Mouse (Mus musculus) heart, postnatal 0 days (tissue): ENCODE results near the gene Pnliprp1. TPM values are rescaled to one million over a fixed set of nuclear protein-coding genes. Genes with fewer than 3 reads are reported as not detected.

Experiments used
- ATAC-seq: fragments of 200-750 bp; cut with Nextera tagmentation; 2 replicates; pipeline ENCODE4 v1.8.0; 2017; ENCODE audit warnings: low read depth, moderate number of reproducible peaks, moderate library complexity; ENCODE audit not compliant: insufficient read depth
- DNase-seq: peaks from one replicate; pipeline ENCODE4 v3.0.0-alpha.2; 2016; ENCODE audit warnings: low spot score
- H3K27ac ChIP-seq: fragments of 300-500 bp; sonication (generic); 2 replicates; pipeline ENCODE4 v1.5.1; 2014; ENCODE audit warnings: low read depth, mild to moderate bottlenecking
- H3K27me3 ChIP-seq: fragments of 300-500 bp; sonication (generic); 2 replicates; pipeline ENCODE4 v1.6.1; 2014; ENCODE audit warnings: low read length, mixed read lengths; ENCODE audit not compliant: control insufficient read depth, insufficient read depth
- H3K36me3 ChIP-seq: fragments of 300-500 bp; sonication (generic); replicated peaks from 2 replicates; pipeline ENCODE4 v1.6.1; 2014; ENCODE audit warnings: low read length, mixed read lengths; ENCODE audit not compliant: control insufficient read depth, insufficient read depth
- H3K4me1 ChIP-seq: fragments of 300-500 bp; sonication (generic); 2 replicates; pipeline ENCODE4 v1.6.1; 2014; ENCODE audit warnings: antibody characterized with exemption; ENCODE audit not compliant: control insufficient read depth, insufficient read depth
- H3K4me2 ChIP-seq: fragments of 300-500 bp; sonication (generic); 2 replicates; pipeline ENCODE4 v1.6.1; 2014; ENCODE audit warnings: low read depth, mild to moderate bottlenecking, low read length, moderate library complexity
- H3K4me3 ChIP-seq: fragments of 300-500 bp; sonication (generic); 2 replicates; pipeline ENCODE4 v1.5.1; 2014; ENCODE audit warnings: low read depth, low read length
- H3K9ac ChIP-seq: fragments of 300-500 bp; sonication (generic); replicated peaks from 2 replicates; pipeline ENCODE4 v1.6.1; 2014; ENCODE audit warnings: low read depth, low read length, mixed read lengths
- H3K9me3 ChIP-seq: fragments of 300-500 bp; sonication (generic); replicated peaks from 2 replicates; pipeline ENCODE4 v1.6.1; 2016; ENCODE audit warnings: low read length; ENCODE audit not compliant: control insufficient read depth
- CTCF ChIP-seq: IDR thresholded peaks from 2 replicates; pipeline ENCODE4 v1.5.1; 2016; ENCODE audit warnings: antibody characterized with exemption, control low read depth, low read depth
- EP300 ChIP-seq: IDR thresholded peaks from 2 replicates; pipeline ENCODE4 v1.6.1; 2016; ENCODE audit warnings: antibody characterized with exemption, low read depth
- WGBS: fragments of 180-500 bp; shearing (Covaris S2); extraction: QIAGEN DNeasy Blood & Tissue Kit; methylation state at CpG from one replicate; pipeline ENCODE4 v1.1.7; 2014; 5-methylcytosine and 5-hydroxymethylcytosine counted together
- polyA plus RNA-seq: library from polyadenylated mRNA; unstranded; fragments of >200 nt; fragmentation: Nextera tagmentation; extraction: Ambion mirVana; gene quantifications from 2 replicates; pipeline ENCODE4 v1.2.1, GENCODE M21; 2015
- total RNA-seq: library from RNA; depleted of rRNA; stranded (reverse); fragments of >200 nt; gene quantifications from 2 replicates; pipeline ENCODE4 v1.2.3, GENCODE M21; 2014; ENCODE audit warnings: low replicate concordance

The Pnliprp1 gene
- total and polyA plus RNA-seq, 2 experiments from 2014 or later = 0.30 TPM; not detected in 1

- H3K4me3 ChIP-seq = no peak overlapping the region
- H3K27ac ChIP-seq = no peak overlapping the region
- DNase-seq (no peak), ATAC-seq (no peak)
- H3K4me1 ChIP-seq = no peaks in the 10 kb centered on the region
- H3K9me3 ChIP-seq = no peaks in the 10 kb centered on the region
- H3K4me2 ChIP-seq = no peak overlapping the region
- no peak for TF ChIP-seq EP300
- no peak for TF ChIP-seq CTCF
- no peaks in the 10 kb centered on the region for H3K36me3 ChIP-seq
- H3K27me3 ChIP-seq = no peaks in the 10 kb centered on the region
- H3K9ac ChIP-seq = no peak overlapping the region
- 78% methylated on average over 6 of the region's 6 CpGs for WGBS
Measured at GRCm38 (mm10) chr19:58741036-58741435, 12.3 kb downstream of the Pnliprp1 start.

GRCm38 (mm10) chr19:58742711-58743110 is 14.0 kb downstream of the Pnliprp1 start:
- no peaks in the 10 kb centered on the region for H3K9me3 ChIP-seq
- WGBS = 75% methylated on average over 4 of the region's 4 CpGs
- no peak overlapping the region for H3K4me3 ChIP-seq
- H3K9ac ChIP-seq = no peak overlapping the region
- no peaks in the 10 kb centered on the region for H3K36me3 ChIP-seq
- H3K27me3 ChIP-seq = no peaks in the 10 kb centered on the region
- H3K4me2 ChIP-seq = no peak overlapping the region
- TF ChIP-seq EP300 (no peak), CTCF (no peak)
- ATAC-seq = no peak
- no peak overlapping the region for H3K27ac ChIP-seq
- no peak for DNase-seq
- no peaks in the 10 kb centered on the region for H3K4me1 ChIP-seq

DNA sequence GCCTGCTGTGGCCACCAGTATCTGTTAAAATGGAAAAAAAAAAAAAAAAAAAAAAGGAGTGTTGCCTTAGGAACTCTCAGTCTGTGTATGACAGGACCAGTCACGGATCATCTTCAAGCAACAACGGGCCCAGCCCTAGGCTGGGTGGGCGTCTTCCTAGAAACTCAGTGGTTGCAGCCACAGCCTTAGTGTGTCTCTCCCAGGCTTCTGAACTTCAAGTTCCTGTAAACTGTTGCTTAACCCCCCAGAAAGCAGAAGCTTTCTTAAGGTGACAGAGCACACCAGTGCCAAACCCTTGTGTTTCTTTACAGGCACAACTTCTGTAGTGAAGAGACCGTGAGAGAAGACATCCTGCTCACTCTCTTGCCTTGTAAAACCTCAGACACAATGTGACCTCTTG is 15.0 kb downstream of the Pnliprp1 start:
- WGBS = 66% methylated on average over 4 of the region's 4 CpGs
- no peak overlapping the region for H3K27ac ChIP-seq

DNA sequence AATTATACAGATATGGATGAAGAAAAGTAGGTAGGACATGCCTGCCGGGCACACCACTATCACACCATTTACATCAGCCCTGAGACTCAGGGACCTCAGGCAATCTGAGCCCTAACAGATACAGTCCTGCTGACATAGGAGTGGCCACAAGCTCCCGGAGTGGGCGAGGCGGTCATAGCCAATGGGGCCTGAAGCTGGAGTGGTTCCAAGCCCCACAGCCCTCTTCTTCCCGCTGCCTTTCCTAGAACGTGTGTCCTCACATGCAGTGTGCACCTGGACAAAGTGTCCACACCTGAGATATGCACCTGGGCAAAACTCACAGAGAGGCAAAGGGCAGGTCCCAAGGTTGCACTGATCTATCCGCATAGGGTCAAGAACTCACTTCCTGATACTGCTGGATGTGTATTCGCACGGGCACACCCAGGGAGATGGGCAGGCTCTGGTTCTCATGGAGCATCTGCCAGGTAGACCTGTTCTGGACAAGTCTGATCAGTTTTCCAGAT is 18.9 kb downstream of the Pnliprp1 start:
- DNase-seq (no peak), ATAC-seq (no peak)
- H3K4me2 ChIP-seq = no peak overlapping the region
- TF ChIP-seq CTCF = no peak
- WGBS = 73% methylated on average over 9 of the region's 9 CpGs
- no peak overlapping the region for H3K9ac ChIP-seq
- H3K9me3 ChIP-seq = no peaks in the 10 kb centered on the region
- no peaks in the 10 kb centered on the region for H3K27me3 ChIP-seq
- H3K36me3 ChIP-seq = no peaks in the 10 kb centered on the region
- H3K4me3 ChIP-seq = no peak overlapping the region
- no peak overlapping the region for H3K27ac ChIP-seq
- no peaks in the 10 kb centered on the region for H3K4me1 ChIP-seq

More for the DNA sequence above, 15.0 kb downstream of the Pnliprp1 start:
- DNase-seq (no peak), ATAC-seq (no peak)
- no peaks in the 10 kb centered on the region for H3K27me3 ChIP-seq
- no peaks in the 10 kb centered on the region for H3K36me3 ChIP-seq
- H3K9ac ChIP-seq = no peak overlapping the region
- no peak overlapping the region for H3K4me3 ChIP-seq
- H3K4me1 ChIP-seq = no peaks in the 10 kb centered on the region
- TF ChIP-seq EP300 = no peak
- no peak for TF ChIP-seq CTCF
- H3K9me3 ChIP-seq = no peaks in the 10 kb centered on the region
- H3K4me2 ChIP-seq = no peak overlapping the region

GRCm38 (mm10) chr19:58750822-58751221 is 22.1 kb downstream of the Pnliprp1 start:
- H3K4me2 ChIP-seq = no peak overlapping the region
- H3K4me3 ChIP-seq = no peak overlapping the region
- TF ChIP-seq EP300 = no peak
- no peak for TF ChIP-seq CTCF
- H3K27ac ChIP-seq = no peak overlapping the region
- 67% methylated on average over 2 of the region's 2 CpGs for WGBS
- H3K9ac ChIP-seq = no peak overlapping the region
- H3K27me3 ChIP-seq = no peaks in the 10 kb centered on the region
- H3K36me3 ChIP-seq = no peaks in the 10 kb centered on the region
- DNase-seq = no peak
- H3K4me1 ChIP-seq = no peaks in the 10 kb centered on the region
- no peak for ATAC-seq
- no peaks in the 10 kb centered on the region for H3K9me3 ChIP-seq

GRCm38 (mm10) chr19:58751504-58751903 is 22.8 kb downstream of the Pnliprp1 start:
- DNase-seq (no peak), ATAC-seq (no peak)
- Histone ChIP-seq H3K4me3 (no peak overlapping the region), H3K27me3 (no peaks in the 10 kb centered on the region), H3K4me1 (no peaks in the 10 kb centered on the region), H3K27ac (no peak overlapping the region), H3K4me2 (no peak overlapping the region), H3K9ac (no peak overlapping the region), H3K9me3 (no peaks in the 10 kb centered on the region), H3K36me3 (no peaks in the 10 kb centered on the region)
- 40% methylated on average over 2 of the region's 2 CpGs for WGBS
- TF ChIP-seq EP300 (no peak), CTCF (no peak)
